Mouse (Mus musculus): Measurements from ENCODE around the gene Gins2. TPM values are rescaled to one million over a fixed set of nuclear protein-coding genes. Genes with fewer than 3 reads are reported as not detected.

Gene Gins2
- polyA plus RNA-seq, 1 experiment from 2014 or later, result 132 TPM

GRCm38 (mm10) chr8:120577821-120578220, 11.3 kb downstream of the Gins2 start:
- DNase-seq (ENCODE audit: low spot score), result no peak
- no peak overlapping the region for H3K27ac ChIP-seq (replicated peaks; ENCODE audit: low read depth, low read length)
- no peak overlapping the region for H3K9ac ChIP-seq (replicated peaks; ENCODE audit: low read length)
- WGBS, result 86% methylated on average over 17 of the region's 17 CpGs
- no peaks in the 10 kb centered on the region; the same call in none of the 2 replicates for H3K4me1 ChIP-seq (ENCODE audit: control insufficient read depth, insufficient read depth, low read length)
- H3K36me3 ChIP-seq (replicated peaks; ENCODE audit: control insufficient read depth, insufficient read depth, low read depth, low read length), result peaks cover 37% of the 10 kb centered on the region
- no peak for ATAC-seq (replicated peaks; ENCODE audit: insufficient number of reproducible peaks, low FRiP score, low TSS enrichment, low read depth)
- no peak overlapping the region for H3K4me3 ChIP-seq (ENCODE audit: low read depth, low read length)
- no peaks in the 10 kb centered on the region for H3K27me3 ChIP-seq (ENCODE audit: control insufficient read depth, insufficient read depth, low read length)
- H3K4me2 ChIP-seq (ENCODE audit: low read depth, low read length), result no peak overlapping the region
- H3K9me3 ChIP-seq (replicated peaks; ENCODE audit: control insufficient read depth, low read length), result no peaks in the 10 kb centered on the region

GRCm38 (mm10) chr8:120575801-120576200, 13.3 kb downstream of the Gins2 start:
- ATAC-seq (replicated peaks; ENCODE audit: insufficient number of reproducible peaks, low FRiP score, low TSS enrichment, low read depth) (0 out of 2 replicates have a peak, but pooled peaks have one; percentile 4), DNase-seq (ENCODE audit: low spot score) (no peak)
- H3K4me3 ChIP-seq (ENCODE audit: low read depth, low read length), result no peak overlapping the region
- H3K27ac ChIP-seq (replicated peaks; ENCODE audit: low read depth, low read length), result no peak overlapping the region
- H3K27me3 ChIP-seq (ENCODE audit: control insufficient read depth, insufficient read depth, low read length), result no peaks in the 10 kb centered on the region
- H3K4me1 ChIP-seq (ENCODE audit: control insufficient read depth, insufficient read depth, low read length), result no peaks in the 10 kb centered on the region; the same call in none of the 2 replicates
- H3K4me2 ChIP-seq (ENCODE audit: low read depth, low read length), result no peak overlapping the region
- no peaks in the 10 kb centered on the region for H3K9me3 ChIP-seq (replicated peaks; ENCODE audit: control insufficient read depth, low read length)
- WGBS, result 19% methylated on average over 9 of the region's 9 CpGs
- no peak overlapping the region for H3K9ac ChIP-seq (replicated peaks; ENCODE audit: low read length)
- H3K36me3 ChIP-seq (replicated peaks; ENCODE audit: control insufficient read depth, insufficient read depth, low read depth, low read length), result peaks cover 34% of the 10 kb centered on the region

- DNase-seq (ENCODE audit: low spot score) (no peak), ATAC-seq (replicated peaks; ENCODE audit: insufficient number of reproducible peaks, low FRiP score, low TSS enrichment, low read depth) (no peak)
- 76% methylated on average over 19 of the region's 19 CpGs for WGBS
- Histone ChIP-seq H3K36me3 (replicated peaks; ENCODE audit: control insufficient read depth, insufficient read depth, low read depth, low read length) (peaks cover 30% of the 10 kb centered on the region), H3K9me3 (replicated peaks; ENCODE audit: control insufficient read depth, low read length) (no peaks in the 10 kb centered on the region), H3K4me3 (ENCODE audit: low read depth, low read length) (no peak overlapping the region), H3K27ac (replicated peaks; ENCODE audit: low read depth, low read length) (no peak overlapping the region), H3K4me2 (ENCODE audit: low read depth, low read length) (no peak overlapping the region), H3K27me3 (ENCODE audit: control insufficient read depth, insufficient read depth, low read length) (no peaks in the 10 kb centered on the region), H3K9ac (replicated peaks; ENCODE audit: low read length) (no peak overlapping the region), H3K4me1 (ENCODE audit: control insufficient read depth, insufficient read depth, low read length) (no peaks in the 10 kb centered on the region; the same call in none of the 2 replicates)
Measured at GRCm38 (mm10) chr8:120574941-120575340, 14.2 kb downstream of the Gins2 start.

- Histone ChIP-seq H3K4me2 (ENCODE audit: low read depth, low read length) (no peak overlapping the region), H3K27ac (replicated peaks; ENCODE audit: low read depth, low read length) (no peak overlapping the region), H3K9ac (replicated peaks; ENCODE audit: low read length) (0 out of 2 replicates have a peak overlapping the region, but pooled peaks have one; percentile 13), H3K9me3 (replicated peaks; ENCODE audit: control insufficient read depth, low read length) (no peaks in the 10 kb centered on the region), H3K4me3 (ENCODE audit: low read depth, low read length) (no peak overlapping the region), H3K4me1 (ENCODE audit: control insufficient read depth, insufficient read depth, low read length) (no peaks in the 10 kb centered on the region; the same call in none of the 2 replicates), H3K36me3 (replicated peaks; ENCODE audit: control insufficient read depth, insufficient read depth, low read depth, low read length) (peaks cover 28% of the 10 kb centered on the region), H3K27me3 (ENCODE audit: control insufficient read depth, insufficient read depth, low read length) (no peaks in the 10 kb centered on the region)
- DNase-seq (ENCODE audit: low spot score) (no peak), ATAC-seq (replicated peaks; ENCODE audit: insufficient number of reproducible peaks, low FRiP score, low TSS enrichment, low read depth) (no peak)
- WGBS, result 63% methylated on average over 11 of the region's 11 CpGs
Measured at GRCm38 (mm10) chr8:120573866-120574265, 15.2 kb downstream of the Gins2 start.

- Histone ChIP-seq H3K4me2 (ENCODE audit: low read depth, low read length) (no peak overlapping the region), H3K36me3 (replicated peaks; ENCODE audit: control insufficient read depth, insufficient read depth, low read depth, low read length) (peaks cover 29% of the 10 kb centered on the region), H3K9me3 (replicated peaks; ENCODE audit: control insufficient read depth, low read length) (no peaks in the 10 kb centered on the region), H3K27ac (replicated peaks; ENCODE audit: low read depth, low read length) (no peak overlapping the region), H3K9ac (replicated peaks; ENCODE audit: low read length) (no peak overlapping the region), H3K27me3 (ENCODE audit: control insufficient read depth, insufficient read depth, low read length) (no peaks in the 10 kb centered on the region), H3K4me3 (ENCODE audit: low read depth, low read length) (no peak overlapping the region), H3K4me1 (ENCODE audit: control insufficient read depth, insufficient read depth, low read length) (no peaks in the 10 kb centered on the region; the same call in none of the 2 replicates)
- WGBS, result 78% methylated on average over 21 of the region's 21 CpGs
- ATAC-seq (replicated peaks; ENCODE audit: insufficient number of reproducible peaks, low FRiP score, low TSS enrichment, low read depth), result no peak
- DNase-seq (ENCODE audit: low spot score), result no peak
Measured at GRCm38 (mm10) chr8:120572534-120572933, 16.6 kb downstream of the Gins2 start.

GRCm38 (mm10) chr8:120571561-120571960, 17.5 kb downstream of the Gins2 start:
- no peak overlapping the region for H3K4me2 ChIP-seq (ENCODE audit: low read depth, low read length)
- no peaks in the 10 kb centered on the region for H3K9me3 ChIP-seq (replicated peaks; ENCODE audit: control insufficient read depth, low read length)
- H3K36me3 ChIP-seq (replicated peaks; ENCODE audit: control insufficient read depth, insufficient read depth, low read depth, low read length), result peaks cover 29% of the 10 kb centered on the region
- no peak overlapping the region for H3K27ac ChIP-seq (replicated peaks; ENCODE audit: low read depth, low read length)
- ATAC-seq (replicated peaks; ENCODE audit: insufficient number of reproducible peaks, low FRiP score, low TSS enrichment, low read depth) (no peak), DNase-seq (ENCODE audit: low spot score) (no peak)
- WGBS, result 76% methylated on average over 8 of the region's 8 CpGs
- H3K4me1 ChIP-seq (ENCODE audit: control insufficient read depth, insufficient read depth, low read length), result peaks cover 4% of the 10 kb centered on the region
- no peak overlapping the region for H3K4me3 ChIP-seq (ENCODE audit: low read depth, low read length)
- no peaks in the 10 kb centered on the region for H3K27me3 ChIP-seq (ENCODE audit: control insufficient read depth, insufficient read depth, low read length)
- H3K9ac ChIP-seq (replicated peaks; ENCODE audit: low read length), result no peak overlapping the region

- Histone ChIP-seq H3K9me3 (replicated peaks; ENCODE audit: control insufficient read depth, low read length) (no peaks in the 10 kb centered on the region), H3K27me3 (ENCODE audit: control insufficient read depth, insufficient read depth, low read length) (no peaks in the 10 kb centered on the region), H3K36me3 (replicated peaks; ENCODE audit: control insufficient read depth, insufficient read depth, low read depth, low read length) (peaks cover 29% of the 10 kb centered on the region), H3K9ac (replicated peaks; ENCODE audit: low read length) (no peak overlapping the region), H3K27ac (replicated peaks; ENCODE audit: low read depth, low read length) (no peak overlapping the region), H3K4me1 (ENCODE audit: control insufficient read depth, insufficient read depth, low read length) (peaks cover 9% of the 10 kb centered on the region), H3K4me2 (ENCODE audit: low read depth, low read length) (no peak overlapping the region), H3K4me3 (ENCODE audit: low read depth, low read length) (no peak overlapping the region)
- ATAC-seq (replicated peaks; ENCODE audit: insufficient number of reproducible peaks, low FRiP score, low TSS enrichment, low read depth) (no peak), DNase-seq (ENCODE audit: low spot score) (peak; percentile 87)
- 64% methylated on average over 13 of the region's 13 CpGs for WGBS
Measured at GRCm38 (mm10) chr8:120569939-120570715, 19.0 kb downstream of the Gins2 start.

- Histone ChIP-seq H3K4me3 (ENCODE audit: low read depth, low read length) (no peak overlapping the region), H3K9me3 (replicated peaks; ENCODE audit: control insufficient read depth, low read length) (no peaks in the 10 kb centered on the region), H3K27ac (replicated peaks; ENCODE audit: low read depth, low read length) (no peak overlapping the region), H3K36me3 (replicated peaks; ENCODE audit: control insufficient read depth, insufficient read depth, low read depth, low read length) (peaks cover 24% of the 10 kb centered on the region), H3K9ac (replicated peaks; ENCODE audit: low read length) (no peak overlapping the region), H3K4me1 (ENCODE audit: control insufficient read depth, insufficient read depth, low read length) (peaks cover 17% of the 10 kb centered on the region), H3K4me2 (ENCODE audit: low read depth, low read length) (no peak overlapping the region), H3K27me3 (ENCODE audit: control insufficient read depth, insufficient read depth, low read length) (no peaks in the 10 kb centered on the region)
- DNase-seq (ENCODE audit: low spot score) (no peak), ATAC-seq (replicated peaks; ENCODE audit: insufficient number of reproducible peaks, low FRiP score, low TSS enrichment, low read depth) (no peak)
- WGBS, result 93% methylated on average over 17 of the region's 17 CpGs
Measured at GRCm38 (mm10) chr8:120569123-120569522, 20.0 kb downstream of the Gins2 start.
